Mouse (Mus musculus): ENCODE data around the gene Shisa5.

- no peak for TF ChIP-seq CTCF (IDR thresholded peaks at IDR 0.05; ENCODE audit: low read depth, low read length)
- no peak for TF ChIP-seq EP300 (IDR thresholded peaks at IDR 0.05; ENCODE audit: insufficient read depth, low read depth, low read length)
Observed at GRCm38 (mm10) chr9:109051651-109052489, 13.5 kb downstream of the Shisa5 start.

All from ES-Bruce4 (cell line).